Mouse (Mus musculus) c-Kit-positive CD71-positive TER-119-negative erythroid progenitor cells, embryonic 14.5 days (primary cell): ENCODE data around the gene Slc35b2.

Source experiments
- DNase-seq: peaks from one replicate; pipeline ENCODE4 v3.0.0-alpha.2; 2013; ENCODE audit warnings: low read depth

The Slc35b2 gene

GRCm38 (mm10) chr17:45564531-45565084 lies 934 bp downstream of the Slc35b2 start:
- no peak for DNase-seq

- no peak for DNase-seq
Measured at GRCm38 (mm10) chr17:45565103-45565502, 1.4 kb downstream of the Slc35b2 start.

- DNase-seq, result no peak
Measured at GRCm38 (mm10) chr17:45566031-45566359, 2.3 kb downstream of the Slc35b2 start.

GRCm38 (mm10) chr17:45566360-45567161 lies 2.9 kb downstream of the Slc35b2 start:
- no peak for DNase-seq

- DNase-seq, result no peak
Measured at GRCm38 (mm10) chr17:45567162-45567601, 3.5 kb downstream of the Slc35b2 start.

- DNase-seq, result no peak
Measured at GRCm38 (mm10) chr17:45568990-45569389, 5.3 kb downstream of the Slc35b2 start.

- no peak for DNase-seq
Measured at GRCm38 (mm10) chr17:45569999-45570398, 6.3 kb downstream of the Slc35b2 start.

- no peak for DNase-seq
Measured at GRCm38 (mm10) chr17:45572103-45573086, 8.7 kb downstream of the Slc35b2 start.

GRCm38 (mm10) chr17:45573087-45573779 lies 9.6 kb downstream of the Slc35b2 start, which contains the start of gene Hsp90ab1:
Gene Hsp90ab1, minus strand, starts transcription at chr17:45573271.
- DNase-seq, result peak; percentile 94

- peak; percentile 89 for DNase-seq
Measured at GRCm38 (mm10) chr17:45573780-45574123, 10.1 kb downstream of the Slc35b2 start.

GRCm38 (mm10) chr17:45574129-45574761 lies 10.6 kb downstream of the Slc35b2 start:
- no peak for DNase-seq

- no peak for DNase-seq
Measured at GRCm38 (mm10) chr17:45575123-45575897, 11.6 kb downstream of the Slc35b2 start.

- DNase-seq, result no peak
Measured at GRCm38 (mm10) chr17:45578242-45578641, 14.6 kb downstream of the Slc35b2 start.

- no peak for DNase-seq
Measured at GRCm38 (mm10) chr17:45578843-45579242, 15.2 kb downstream of the Slc35b2 start.

- no peak for DNase-seq
Measured at GRCm38 (mm10) chr17:45579554-45579953, 15.9 kb downstream of the Slc35b2 start.

- no peak for DNase-seq
Measured at GRCm38 (mm10) chr17:45580958-45581477, 17.3 kb downstream of the Slc35b2 start.

GRCm38 (mm10) chr17:45581567-45581983 lies 17.9 kb downstream of the Slc35b2 start:
- DNase-seq, result peak; percentile 89

GRCm38 (mm10) chr17:45582188-45582587 lies 18.5 kb downstream of the Slc35b2 start:
- DNase-seq, result no peak

GRCm38 (mm10) chr17:45582715-45583355 lies 19.2 kb downstream of the Slc35b2 start:
- no peak for DNase-seq
